Mouse (Mus musculus): ENCODE data around the gene Rps23. TPM values are rescaled to one million over a fixed set of nuclear protein-coding genes. Genes with fewer than 3 reads are reported as not detected.

Rps23 gene
- total RNA-seq (2023) = 193 and 206 TPM in 2 replicates

DNA sequence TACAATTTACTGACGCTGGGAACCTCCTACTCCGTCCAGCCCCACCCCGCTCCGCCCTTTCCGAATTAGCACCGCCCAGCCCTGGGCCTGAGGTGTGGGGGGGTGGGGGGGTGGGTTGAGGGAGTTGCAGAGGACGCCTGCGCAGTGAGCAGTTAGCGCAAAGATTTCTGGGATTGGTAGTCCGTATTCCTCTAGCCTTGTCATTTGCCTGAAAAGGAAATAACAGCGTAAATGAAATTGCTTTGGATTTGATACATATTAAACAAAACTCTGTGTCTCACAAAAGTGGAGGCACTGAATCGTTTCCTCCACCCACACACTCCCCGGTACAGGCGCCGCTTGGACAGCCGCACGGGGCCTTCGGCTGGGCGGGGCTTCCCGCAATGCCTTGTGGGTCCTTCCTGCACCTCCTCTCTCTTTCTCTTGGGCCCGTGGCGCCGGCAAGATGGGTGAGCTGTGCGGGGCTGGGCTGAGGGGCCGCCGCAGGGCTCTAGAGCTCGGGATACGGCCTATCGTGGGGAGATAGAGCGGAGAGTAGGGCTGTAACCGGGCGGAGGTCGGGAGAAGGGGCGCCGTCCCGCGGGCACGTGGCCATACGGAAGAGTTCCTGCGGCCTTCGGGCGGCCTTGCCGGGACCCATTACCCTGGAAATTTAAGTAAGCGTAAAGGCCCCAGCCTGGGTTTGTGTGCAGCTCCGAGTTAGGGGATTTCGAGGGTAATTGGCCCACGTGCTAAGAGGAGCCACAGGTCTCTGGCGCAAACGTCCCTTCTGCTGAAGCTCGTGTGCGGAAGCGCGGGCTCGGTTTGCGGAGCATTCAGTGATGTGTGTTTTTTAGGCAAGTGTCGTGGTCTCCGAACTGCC lies at the start of gene Rps23:
TSS of gene Rps23 (plus strand) at position 208 of the 862 bp plus-strand sequence.

DNA sequence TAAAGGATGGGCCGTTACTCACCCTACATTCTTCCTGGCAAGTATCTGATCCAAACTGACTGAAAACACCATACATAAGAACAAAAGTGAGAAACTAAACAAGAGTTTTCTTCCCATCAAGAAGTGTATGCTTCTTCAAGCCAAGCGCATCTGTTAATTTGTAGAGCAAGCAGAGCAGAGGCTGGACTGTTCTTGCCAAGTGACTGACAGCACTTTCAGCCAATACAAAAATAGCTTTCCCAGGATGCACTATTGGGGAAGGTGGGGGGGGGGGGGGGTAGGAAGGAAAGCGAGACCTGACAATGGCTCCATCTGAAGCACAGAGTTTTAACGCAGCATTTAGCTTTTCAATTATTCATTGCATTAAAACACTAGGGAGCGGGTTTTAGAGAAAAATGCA lies 17.6 kb upstream of the Rps23 start, which contains the start of gene Atp6ap1l:
TSS of gene Atp6ap1l (minus strand) at position 180 of the 400 bp plus-strand sequence.

Other genes starting within 250 kb of the Rps23 start
- gene Atp6ap1l, start 17.6 kb upstream of the Rps23 start, total RNA-seq (2023) = not detected in 2 replicates

All from neutrophil, adult 65 days (primary cell).